Mouse (Mus musculus) adrenal gland, adult 2 months (tissue): Measurements from ENCODE around the gene Eif3k. TPM values are rescaled to one million over a fixed set of nuclear protein-coding genes. Genes with fewer than 3 reads are reported as not detected.
A peak's percentile ranks its signal among the peaks of the same experiment; 100 is the strongest.
"Not testable (repeated sequence)": the region's sequence is repeated elsewhere in the genome, so short reads cannot be mapped to it uniquely, and the experiment has no call there.

Experiments
- DNase-seq: peaks from one replicate; pipeline ENCODE4 v3.0.0; 2021
- polyA plus RNA-seq: library from polyadenylated mRNA; depleted of rRNA; stranded (reverse); fragments of >200 nt; gene quantifications from 2 replicates; pipeline ENCODE4 v1.2.3, GENCODE M21; 2012
- total RNA-seq, 2 experiments: library from RNA; stranded (reverse); gene quantifications; 2 replicates each; pipeline ENCODE4 v1.2.3; 2021

Gene Eif3k
- total and polyA plus RNA-seq, 3 experiments = 138 to 280 (median 259) TPM

DNA sequence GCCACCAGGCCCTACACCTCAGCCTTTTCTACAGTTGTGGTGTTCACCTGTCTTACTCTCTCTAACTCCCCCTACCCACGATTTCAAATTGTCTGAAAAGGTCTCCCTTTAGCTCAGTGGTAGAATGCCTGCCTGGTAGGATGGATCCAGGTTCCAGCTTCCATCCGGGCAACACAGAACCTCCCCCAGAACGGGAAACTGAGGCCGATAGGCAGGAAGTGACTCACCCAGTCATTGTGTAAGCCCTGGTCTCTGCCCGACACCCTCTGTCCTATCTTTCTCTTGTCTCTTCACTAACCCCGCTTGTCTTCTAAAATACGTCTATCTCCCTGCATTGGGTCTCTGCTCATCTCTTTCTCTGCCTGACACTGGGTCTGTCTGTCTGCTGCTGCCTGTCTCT lies 3.5 kb upstream of the Eif3k start:
- DNase-seq = no peak

DNA sequence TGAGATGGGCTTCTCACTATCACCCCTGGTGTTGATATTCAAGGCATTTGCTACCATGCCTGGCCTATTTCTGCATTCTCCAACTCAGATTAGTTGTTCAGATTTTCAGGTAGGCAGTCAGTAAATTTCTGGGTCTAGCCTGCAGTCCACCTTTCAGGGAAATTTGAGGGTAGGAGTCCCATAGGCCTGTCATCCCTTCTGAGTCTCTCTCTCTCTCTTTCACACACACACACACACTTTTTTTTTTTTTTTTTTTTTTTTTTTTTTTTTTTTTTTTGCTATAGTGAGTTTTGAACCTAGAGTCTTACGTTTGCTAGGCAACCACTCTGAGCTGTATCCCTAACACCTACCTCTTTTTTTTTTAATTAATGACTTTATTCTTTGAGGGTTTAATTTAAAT lies 2.8 kb upstream of the Eif3k start:
- no peak for DNase-seq

DNA sequence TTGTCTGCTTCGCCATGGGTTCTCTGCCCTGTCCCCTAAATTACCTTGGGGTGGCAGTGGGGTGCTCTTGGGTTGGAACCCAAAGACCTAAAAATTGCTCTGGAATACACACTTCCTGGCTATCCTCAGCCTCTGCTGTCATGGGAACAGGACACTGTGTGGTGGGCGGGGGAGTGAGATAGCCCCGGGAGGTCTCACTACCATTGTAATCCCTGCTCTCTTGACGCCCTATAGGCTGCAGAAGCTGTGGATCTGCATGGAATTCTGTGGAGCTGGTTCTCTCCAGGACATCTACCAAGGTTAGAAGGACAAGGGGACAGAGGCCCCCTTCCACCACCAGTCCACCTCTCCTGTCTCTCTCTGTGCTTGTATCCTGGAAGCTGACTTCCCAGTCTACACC lies 2.2 kb upstream of the Eif3k start:
- no peak for DNase-seq

DNA sequence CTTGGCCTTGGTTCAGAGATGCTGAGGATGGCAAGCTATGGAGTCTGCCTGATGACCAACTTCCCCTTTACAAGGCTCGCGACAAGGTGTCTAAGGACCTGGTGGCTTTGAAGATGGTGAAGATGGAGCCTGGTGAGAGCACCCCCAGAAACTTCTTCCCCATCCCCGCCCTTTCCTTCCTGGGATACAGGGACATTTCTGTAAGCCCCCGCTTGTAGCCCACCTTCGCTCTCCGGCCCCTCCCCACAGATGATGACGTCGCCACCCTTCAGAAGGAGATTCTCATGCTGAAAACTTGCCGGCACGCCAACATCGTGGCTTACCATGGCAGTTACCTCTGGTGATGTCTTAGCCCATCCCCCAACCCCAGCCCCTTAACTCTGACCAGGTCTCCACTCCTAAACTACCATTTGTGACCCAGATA lies 1.5 kb upstream of the Eif3k start:
- DNase-seq = no peak

DNA sequence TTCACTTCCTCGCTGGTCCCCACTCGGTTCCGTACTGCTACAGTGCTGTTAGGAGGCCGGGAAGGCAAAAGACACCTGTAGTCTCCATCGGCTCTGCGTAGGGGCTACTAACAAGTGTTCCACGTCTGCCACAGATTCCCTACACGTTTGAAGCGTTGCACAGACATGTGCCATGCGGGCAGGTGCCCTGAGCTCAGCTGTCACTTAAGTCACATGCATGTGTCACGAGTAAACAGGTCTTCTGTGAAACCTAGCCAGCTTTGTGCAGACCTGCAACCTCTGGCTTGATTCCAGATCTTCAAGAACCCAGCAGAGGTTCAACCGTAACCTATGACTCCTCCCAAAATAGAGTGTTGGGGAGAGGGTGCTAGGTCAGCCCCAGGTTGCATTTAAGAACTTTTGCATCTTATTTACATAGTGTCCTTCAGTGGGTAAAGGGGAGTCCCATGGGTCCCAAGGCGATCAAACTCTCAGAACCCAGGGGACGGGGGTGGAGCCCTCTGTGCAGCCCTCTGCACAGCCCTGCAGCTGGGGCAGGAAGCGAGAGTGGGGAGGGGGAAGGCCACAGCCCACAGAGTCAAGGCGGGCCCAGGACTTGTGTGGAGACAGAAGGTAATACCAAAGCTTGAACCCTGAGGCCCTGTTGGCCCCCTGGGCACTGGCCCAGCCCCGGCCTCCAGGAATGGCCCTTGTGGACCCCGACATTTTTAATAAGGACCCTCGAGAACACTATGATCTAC lies 780 bp upstream of the Eif3k start:
- DNase-seq = peak; percentile 23

DNA sequence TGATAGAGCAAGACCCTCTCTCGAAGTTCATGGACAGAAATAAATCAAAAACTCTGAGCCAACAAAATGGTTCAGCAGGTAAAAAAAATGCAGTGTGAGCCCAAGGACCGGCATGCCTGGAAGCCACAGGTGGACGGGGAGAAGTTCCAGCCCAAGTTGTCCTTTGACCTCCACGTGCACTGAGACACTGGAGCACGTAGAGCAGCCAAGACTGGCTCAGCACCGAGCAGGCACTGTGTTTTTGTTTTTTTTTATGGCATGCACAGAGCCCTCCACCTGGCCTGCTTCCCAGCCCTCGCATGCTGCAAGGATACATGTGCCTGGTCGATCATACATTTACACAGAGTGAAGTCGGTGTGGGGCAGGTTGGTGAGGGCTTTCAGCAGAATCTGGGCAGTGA lies 4.1 kb downstream of the Eif3k start:
- DNase-seq = no peak

DNA sequence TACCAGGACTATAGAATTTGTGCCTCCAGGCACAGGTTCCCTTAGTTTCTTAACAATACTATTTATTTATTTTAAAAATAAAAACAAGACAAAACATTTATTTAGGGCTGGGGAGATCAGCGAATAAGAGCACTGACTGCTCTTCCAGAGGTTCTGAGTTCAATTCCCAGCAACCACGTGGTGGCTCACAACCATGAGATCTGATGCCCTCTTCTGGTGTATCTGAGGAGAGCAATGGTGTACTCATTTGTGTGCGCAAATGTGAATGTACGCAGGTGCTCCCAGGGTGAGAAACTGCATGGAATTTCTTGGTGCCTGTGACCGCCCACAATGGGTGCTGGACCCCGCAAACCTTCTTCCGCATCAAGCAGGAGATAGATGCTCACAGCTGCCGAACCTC lies 8.6 kb downstream of the Eif3k start:
- no peak for DNase-seq

DNA sequence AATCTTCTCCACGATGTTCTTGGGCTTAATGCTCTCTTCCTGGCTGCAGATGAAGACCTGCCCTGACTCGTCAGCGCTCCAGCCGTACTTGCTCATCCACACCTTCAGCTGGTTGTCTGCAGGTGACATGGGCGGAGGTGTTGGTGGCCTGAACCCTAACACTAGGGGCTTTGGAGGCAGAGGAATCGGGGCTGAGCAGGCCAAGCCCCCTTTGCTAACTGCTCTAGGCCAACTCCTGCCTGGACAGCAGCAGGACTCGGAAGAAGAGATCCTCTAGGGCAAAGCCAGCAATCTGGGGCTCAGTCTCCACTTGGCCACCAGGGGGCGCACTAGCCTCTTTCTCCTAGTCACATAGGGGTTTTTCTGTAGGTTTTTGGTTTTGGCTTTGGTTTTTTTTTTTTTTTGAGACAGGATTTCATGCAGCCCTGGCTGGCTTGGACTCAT lies 9.1 kb downstream of the Eif3k start:
- peak; percentile 70 for DNase-seq

DNA sequence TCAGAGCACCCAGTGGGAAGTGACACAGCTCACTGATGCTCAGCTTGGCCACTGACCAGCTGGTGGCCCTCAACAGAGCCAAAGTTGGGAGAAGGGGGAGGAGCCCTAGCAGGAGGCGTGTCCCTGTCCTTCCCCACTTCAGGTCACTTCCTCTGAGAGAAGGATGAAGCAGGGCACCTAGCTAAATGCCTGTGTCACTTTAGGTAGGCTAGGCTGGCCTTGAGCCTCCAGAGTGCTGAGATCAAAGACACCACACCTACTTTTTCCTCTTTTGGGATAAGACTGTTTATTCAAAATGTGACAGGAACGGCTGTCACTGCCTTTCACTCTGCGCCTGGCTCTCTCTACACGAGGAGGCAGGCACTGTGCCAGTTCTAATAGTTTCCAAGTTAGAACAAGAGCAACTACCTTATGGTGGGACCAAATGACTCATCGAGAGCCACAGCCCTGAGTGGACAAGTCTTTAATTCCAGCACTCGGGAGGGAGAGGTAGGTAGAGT lies 9.8 kb downstream of the Eif3k start:
- peak; percentile 77 for DNase-seq

DNA sequence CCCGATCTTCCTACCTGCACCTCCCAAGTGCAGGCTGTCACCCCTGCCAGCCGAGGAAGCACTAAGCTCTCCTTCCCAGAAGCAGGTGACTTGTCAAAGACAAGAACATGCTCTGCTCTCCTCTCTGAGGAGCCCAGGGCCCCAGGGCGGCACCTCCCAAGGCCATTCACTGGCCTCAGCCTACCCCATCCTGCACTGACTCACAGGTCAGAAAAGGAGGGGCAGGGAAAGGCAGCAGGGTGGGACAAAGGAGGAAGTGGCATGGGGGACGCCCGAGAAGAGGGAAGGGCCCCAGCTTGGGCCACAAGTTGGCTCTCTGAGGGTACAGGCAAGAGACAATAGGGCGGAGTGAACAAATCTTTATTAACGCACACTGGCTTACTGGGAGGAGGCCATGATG lies 10.6 kb downstream of the Eif3k start:
- peak; percentile 57 for DNase-seq

DNA sequence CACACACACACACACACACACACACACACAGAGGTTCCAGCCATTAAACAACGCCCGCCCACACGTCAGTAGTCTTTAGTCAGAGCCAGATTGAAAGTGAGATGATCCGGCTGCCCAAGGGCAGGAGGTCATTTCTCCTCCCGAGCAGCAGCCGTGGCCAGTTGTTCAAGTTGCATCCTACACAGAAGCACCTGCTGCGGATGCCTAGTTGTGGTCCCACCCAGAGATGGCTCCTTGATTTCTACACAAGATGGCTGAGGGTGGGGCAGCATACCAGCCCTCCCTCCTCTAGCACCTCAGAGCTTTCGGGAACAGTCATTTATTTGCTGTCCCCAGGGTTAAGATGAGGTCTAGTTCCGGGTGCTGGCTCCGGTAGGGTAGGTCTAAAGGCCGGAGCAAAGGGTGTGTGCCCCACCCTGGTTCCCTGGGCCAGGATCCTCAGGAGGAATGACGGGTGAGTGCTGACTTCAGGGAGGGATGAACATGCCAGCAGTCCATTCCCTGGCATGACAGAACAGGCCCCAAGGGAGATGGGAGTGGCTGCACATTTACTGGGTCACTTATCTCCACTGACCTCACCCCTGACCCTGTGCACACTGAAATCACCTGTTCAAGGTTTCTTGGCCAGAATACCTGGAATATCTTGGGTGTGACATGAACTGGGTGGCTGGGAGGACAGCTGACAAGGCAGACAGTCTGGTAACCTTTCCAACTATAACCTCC lies 11.8 kb downstream of the Eif3k start:
- DNase-seq = no peak

DNA sequence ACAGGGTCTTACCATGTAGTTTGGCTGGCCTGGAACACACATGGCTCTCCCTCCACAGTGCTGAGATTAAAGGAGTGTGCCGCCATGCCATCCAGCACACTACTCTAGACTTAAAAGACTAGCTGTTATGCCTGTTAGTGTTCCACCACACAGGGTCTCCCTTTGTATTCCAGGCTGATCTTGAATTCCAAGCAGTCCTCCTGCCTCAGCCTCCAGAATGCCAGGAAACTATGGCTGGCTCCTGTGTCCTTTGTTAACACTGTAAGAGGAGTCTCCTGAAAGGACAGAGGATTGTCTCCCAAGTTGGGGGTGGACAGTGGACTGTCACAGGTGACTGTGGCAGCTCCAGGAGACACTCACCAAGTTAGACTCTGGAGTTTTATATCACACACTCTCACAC lies 12.4 kb downstream of the Eif3k start:
- DNase-seq = no peak

DNA sequence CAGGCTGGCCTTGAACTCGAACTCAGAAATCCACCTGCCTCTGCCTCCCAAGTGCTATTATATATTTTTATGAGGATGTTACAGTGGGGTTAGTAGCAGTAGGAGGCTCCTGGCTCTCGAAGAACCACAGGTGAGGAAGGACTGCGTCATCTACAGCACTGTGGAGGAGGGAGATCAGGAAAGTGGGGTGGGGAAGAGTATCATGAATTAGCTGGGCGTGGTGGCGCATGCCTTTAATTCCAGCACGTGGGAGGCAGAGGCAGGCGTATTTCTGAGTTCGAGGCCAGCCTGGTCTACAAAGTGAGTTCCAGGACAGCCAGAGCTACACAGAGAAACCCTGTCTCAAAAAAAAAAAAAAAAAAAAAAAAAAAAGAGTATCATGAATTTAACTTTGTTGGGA lies 13.5 kb downstream of the Eif3k start:
- not testable (repeated sequence) for DNase-seq

DNA sequence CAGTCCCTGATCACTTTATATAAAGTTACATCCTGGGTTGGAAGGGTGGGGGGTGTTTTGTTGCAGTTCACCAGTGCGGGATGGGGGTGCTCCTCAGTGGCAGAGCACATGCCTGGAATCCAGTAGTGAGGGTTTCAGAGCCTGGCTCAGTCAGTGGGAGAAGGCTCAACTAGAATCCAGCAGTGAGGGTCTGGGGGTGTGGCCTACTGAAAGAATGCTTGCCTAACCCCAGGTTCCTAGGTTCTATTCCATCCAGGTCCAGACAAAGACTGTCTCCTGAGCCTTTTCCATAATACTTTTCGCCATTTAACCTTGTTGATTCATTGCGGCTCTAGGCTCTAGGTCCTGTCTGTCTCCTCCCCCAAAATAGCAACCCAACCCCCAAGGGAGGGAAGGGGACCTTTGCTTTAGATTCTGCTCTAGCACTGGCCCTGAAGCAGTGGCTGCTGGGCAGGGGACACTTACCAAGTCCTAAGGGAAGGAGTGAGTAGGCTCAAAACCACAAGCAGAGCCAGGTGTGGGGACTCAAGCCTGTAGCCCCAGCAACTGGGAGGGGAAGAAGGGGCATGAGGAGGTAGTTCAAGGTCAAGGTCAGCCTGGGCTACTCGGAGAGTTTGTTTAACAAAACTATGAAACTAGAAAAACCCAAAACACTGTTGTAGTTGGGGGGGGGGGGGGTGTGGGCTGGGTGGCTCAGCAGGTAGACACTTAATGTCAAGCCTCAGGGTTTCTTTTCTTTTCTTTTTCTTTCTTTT lies 14.7 kb downstream of the Eif3k start:
- DNase-seq = peak; percentile 47

DNA sequence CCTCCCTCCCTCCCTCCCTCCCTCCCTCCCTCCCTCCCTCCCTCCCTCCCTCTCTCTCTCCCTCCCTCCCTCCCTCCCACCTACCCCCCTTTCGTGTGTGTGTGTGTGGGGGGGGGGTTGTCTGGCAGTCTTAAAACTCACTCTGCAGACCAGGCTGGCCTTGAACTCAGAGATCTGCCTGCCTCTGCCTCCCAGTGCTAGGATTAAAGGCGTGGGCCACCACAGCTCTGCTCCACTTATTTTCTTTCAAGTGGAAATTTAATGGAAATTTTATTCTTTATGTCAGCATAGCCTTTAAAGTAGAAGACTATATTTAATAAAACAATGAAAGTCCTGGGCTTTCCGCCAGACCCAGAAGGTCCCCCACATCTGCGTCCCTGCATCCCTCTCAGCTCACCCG lies 15.5 kb downstream of the Eif3k start:
- no peak for DNase-seq

DNA sequence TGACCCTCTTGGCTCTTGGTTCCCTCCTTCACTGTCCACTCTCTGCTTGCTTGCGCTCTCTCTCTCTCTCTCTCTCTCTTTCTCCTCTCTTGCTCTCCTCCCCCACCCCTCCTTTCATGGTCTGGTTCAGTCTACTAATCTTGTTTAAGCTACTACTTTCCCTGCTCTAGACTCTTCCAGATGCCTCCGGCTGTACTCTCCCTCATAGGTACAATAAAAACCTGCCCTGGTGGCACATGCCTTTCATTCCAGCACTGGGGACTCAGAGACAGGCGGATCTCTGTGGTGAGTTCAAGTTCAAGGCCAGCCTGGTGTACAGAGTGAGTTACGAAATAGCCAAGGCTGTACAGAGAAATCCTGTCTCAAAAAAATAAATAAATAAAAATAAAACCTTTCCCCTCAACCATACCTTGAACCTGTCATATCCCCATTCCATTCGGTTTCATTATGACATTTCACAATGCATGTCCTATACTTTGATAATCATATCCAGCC lies 16.3 kb downstream of the Eif3k start:
- peak; percentile 44 for DNase-seq

DNA sequence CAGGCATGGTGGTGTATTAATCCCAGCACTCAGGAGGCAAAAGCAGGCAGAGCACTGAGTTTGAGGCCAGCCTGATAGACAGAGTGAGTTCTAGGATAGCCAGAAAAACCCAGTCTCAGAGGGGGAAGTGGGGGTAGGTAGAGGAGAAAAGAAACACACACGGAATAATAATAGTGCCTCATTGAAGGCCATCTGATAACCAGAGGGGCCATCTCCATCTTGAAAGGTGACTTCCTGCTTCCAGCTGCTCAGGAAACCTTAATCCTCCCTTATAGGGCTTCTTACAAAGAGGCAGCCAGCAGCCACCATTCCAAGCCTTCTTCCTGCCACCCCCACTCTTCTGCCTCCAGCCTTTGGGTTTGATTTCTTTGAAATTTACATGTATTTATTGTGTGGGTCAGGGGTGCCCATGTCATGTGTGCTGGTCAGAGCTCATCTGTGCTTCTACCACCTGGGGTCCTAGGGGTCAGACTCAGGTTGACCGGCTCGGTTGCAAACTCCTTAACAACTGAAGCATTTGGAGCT lies 18.2 kb downstream of the Eif3k start:
- no peak for DNase-seq

DNA sequence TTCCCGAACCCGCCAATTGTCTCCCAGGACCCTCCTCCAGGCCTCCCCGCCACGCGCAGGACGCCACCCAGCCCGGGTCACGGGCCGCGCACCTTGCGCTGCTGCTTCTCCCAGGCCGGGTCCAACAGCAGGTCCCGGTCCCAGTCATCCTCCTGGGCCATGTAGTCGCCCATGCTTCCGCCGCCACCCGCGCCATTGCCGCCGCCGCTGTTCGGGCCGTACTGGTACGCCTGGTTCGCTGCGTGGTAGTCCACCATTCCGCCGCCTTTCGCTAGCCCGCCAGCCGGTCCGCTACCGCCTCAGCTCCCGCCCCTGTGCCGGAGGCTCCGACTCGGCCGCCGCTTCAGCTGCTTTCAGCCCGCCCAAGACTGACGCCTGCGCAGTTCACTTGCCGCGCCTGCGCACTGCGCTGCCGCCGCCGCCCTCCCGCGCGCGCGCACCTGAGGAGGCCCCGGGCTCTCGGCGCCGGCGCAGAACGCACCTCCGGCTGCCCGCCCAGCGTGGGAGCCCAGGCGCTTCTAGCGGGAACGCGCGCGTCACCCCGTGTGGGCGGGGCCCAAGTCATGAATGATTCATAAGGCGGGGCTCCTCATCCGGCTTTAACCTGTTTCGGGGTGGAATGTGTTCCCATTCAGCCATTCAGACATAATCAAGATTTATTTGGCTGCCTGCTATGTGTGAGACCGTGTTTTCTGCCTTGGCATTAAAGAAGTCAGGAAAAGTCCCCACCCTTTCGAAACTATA lies 19.6 kb downstream of the Eif3k start, which contains the start of gene Actn4:
TSS of gene Actn4 (minus strand) at position 414 of the 744 bp plus-strand sequence.
- peak; percentile 100 for DNase-seq

DNA sequence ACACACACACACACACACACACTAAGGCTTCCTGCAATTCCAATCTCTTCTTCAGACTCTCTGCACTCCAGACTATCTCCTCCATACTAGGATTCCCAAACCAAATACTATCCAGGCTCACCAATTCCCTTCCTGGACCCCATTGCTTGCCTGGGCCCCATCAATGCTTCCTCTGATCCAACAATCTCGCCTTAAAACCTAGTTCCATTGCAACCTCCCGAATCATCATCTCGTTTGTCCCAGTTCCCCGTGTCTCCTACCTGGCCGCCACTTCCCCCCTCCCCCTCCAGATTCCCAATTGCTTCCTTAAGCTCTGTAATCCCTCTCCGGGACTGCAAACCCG lies 20.1 kb downstream of the Eif3k start:
- DNase-seq = no peak

DNA sequence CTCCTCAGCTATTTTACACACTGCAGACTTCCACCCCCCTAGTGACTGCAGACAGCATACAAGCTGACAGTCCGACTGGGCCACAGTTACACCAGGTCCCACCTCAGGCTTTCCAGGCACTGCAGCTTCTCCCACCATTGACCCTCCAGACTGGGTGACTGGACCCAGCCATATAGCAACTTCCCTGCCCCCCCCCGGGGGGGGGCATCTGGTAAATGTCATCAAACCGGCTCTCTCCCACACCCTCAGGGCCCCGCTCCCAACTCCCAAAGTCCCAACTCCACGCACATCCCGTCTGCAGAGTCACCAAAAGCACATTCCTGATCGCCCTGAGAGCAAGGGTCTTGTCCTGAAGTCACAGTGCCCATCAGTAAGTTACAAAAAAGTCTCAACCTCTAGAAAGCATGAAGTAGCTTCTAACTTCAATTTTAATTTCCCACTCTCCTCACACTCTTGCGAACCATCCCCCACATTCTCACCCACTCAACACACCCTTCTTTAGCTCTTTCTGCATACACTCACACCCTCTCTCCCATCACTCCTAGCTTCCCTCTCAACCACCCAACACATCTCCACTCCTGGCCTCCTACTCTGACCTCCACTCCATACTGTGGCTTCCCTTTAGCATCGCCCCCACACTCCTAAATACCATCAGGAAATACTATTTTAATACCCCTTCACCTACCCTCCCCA lies 21.2 kb downstream of the Eif3k start:
- DNase-seq = no peak

DNA sequence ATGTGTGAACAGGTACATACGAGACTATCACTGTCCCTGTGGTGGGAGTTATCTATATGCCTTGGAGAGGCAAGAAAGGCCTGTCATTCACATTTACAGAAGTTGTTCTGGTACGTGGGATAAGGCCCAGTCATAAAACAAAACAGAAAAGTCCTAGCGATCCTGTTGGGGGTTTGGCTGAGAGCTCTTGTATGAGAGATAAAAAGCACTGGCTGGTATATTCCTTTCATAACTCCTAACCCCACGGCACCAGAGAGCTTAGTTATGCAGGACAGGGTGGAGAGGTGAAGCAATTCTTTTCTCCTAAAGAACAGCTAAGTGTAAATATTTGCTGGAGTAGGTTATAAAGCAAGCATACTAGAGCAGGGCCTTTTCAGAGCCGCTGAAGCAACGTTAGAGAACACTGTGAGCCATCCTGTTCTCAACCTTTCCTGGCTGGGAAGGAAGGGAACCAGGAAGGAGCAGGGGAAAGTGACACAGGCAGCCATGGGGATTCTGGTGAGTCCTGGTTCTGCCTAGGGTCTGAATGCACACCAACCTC lies 22.1 kb downstream of the Eif3k start:
- DNase-seq = no peak
